Mouse (Mus musculus) testis, postnatal 10 days (tissue): ENCODE results near the gene Gstm2.
"Not testable (repeated sequence)": the region's sequence is repeated elsewhere in the genome, so short reads cannot be mapped to it uniquely, and the experiment has no call there.

Experiments
- DNase-seq: peaks from one replicate; pipeline ENCODE4 v3.0.0; 2021; ENCODE audit warnings: low spot score

The Gstm2 gene

DNA sequence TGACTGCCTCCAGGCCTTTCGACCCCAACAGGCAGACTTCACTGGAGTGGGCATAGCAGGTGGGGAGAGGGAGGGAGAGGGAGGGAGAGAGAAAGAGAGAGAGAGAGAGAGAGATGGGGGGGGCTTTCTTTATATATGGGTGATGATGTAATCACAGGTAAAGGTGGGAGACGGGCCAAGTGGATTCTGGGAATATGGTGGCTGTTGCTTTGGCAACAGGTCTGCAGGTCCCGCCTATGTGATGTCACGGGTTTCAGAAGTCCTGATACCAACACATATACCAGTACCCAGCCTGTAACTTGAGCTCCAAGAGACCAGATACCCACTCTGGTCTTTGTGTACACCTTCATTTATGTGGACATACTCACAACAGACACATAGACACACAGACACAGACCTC is 10.3 kb upstream of the Gstm2 start:
- peak; percentile 40 for DNase-seq

DNA sequence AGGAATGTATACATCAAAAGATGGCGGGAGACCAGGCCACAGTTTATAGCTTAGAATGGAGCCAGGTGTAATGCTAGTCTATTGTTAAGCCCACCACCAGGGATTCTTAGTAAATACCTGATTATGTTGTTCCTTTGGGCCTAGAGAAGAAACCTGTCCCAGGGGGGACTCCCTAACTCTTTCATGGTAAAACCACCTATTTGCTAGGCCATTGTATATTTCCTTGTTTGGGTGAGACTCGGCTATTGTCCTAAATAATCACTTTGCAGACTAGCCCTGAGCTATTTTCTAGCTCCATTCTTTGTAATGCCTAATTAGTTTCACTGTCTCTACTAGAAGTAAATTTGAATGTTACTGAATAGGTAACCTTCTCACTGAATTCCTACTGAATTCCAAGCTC is 9.7 kb upstream of the Gstm2 start:
- DNase-seq = not testable (repeated sequence)

DNA sequence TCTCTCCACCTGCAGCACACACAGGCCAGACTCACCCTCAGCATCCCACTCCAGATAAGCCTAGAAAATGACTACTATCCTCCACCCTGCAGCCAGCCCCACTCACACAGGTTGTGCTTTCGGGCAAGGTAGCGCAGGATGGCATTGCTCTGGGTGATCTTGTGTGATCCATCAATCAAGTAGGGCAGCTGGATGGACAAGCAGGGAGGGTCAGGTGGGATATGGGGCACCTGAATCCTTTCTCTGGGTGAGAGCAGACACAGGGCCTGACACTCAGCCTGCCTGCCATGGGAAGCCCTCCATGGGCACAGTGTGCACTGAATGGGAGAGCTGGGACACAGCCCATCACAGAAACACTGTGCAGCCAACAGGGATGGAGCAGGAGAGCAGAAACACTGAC is 1.1 kb downstream of the Gstm2 start:
- not testable (repeated sequence) for DNase-seq

DNA sequence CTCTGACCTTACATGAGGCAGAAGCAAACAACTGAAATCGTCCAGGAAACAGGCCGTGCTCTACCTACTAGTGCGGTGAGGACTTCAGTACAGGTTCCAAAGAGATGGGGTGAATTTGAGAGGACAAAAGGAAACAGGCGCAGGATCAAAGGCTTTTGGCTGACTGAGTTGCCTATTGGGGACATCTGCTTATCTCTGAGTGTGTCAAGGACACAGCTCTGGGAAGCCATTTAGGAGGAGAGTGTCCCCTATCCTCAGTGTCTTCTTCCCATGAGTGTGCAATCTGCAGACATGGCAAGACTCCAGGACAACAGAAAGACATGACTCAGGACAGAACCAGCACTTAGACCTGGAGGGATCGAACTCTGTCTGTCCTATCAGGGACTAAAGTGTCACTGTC is 1.8 kb downstream of the Gstm2 start:
- peak; percentile 38 for DNase-seq

DNA sequence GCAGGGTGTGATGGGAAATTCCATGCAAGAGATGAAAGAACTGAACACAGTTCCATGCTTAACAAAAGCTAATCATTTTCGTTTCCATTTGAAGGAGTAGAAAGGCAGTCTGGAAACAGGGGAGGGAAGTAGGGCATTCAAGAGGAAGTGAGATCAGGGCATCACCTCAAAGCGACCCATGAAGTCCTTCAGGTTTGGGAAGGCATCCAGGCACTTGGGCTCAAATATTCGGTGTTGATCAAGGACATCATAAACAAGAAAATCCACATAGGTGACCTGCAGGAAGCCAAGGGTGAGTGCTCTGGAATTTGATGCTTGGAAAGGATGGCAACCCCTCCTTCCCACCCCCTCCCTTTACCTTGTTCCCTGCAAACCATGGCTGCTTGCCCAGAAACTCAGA is 2.5 kb downstream of the Gstm2 start:
- DNase-seq = no peak

DNA sequence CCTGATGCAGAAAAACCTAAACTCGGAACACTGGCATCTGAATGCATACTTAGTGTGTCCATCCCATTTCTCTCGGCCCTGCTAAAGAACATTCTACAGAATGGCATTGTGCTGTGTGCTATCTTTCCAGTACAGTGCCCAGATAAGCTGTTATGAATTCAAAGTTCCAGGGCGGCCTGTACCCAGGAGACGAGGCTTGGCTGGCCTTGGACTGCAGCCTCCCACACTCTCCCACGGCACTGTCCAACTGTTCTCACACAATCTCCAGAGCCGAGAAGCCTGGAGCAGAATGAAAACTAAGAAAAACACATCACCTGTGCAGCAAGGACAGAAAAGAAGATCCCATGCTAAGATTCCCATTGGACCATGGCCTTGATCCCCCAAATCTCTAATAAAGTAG is 3.5 kb downstream of the Gstm2 start:
- peak; percentile 82 for DNase-seq

DNA sequence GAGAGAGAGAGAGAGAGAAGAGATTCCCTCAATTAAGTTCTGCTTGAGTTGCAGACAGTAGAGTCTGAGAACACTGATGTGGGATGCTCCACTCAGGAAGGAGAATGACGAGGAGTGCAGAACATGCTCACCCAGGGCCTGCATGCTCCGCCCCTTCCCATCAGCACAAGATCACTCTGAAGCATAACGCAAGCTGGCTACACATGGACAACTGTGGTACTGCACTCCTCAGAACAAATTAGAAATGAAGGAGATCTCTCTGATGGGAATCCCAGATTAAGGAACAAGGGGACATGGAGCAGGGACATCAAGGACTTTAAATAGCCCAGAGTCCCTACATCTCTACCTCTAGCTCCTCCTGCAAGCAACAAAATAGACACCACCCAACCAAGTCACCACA is 5.0 kb downstream of the Gstm2 start:
- DNase-seq = peak; percentile 48

DNA sequence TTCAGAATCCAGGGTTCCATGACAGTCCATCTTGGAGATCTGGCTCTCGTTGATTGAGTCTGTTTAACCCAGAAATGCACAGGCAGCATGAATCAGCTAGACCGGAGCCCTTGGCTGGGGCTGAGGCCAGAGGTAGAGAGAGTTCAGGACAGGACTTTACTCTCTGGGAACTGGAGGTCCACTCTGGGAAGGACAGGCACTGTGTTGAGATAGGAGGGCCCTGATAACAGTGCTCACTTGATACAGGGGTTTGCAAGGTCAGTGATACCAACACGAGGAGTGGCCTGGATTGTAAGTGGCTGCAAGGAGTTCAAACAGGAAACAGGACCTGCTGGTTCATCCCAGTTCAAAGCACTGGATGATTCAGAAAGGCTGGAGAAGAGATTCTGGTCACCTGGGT is 8.6 kb downstream of the Gstm2 start:
- peak; percentile 36 for DNase-seq

DNA sequence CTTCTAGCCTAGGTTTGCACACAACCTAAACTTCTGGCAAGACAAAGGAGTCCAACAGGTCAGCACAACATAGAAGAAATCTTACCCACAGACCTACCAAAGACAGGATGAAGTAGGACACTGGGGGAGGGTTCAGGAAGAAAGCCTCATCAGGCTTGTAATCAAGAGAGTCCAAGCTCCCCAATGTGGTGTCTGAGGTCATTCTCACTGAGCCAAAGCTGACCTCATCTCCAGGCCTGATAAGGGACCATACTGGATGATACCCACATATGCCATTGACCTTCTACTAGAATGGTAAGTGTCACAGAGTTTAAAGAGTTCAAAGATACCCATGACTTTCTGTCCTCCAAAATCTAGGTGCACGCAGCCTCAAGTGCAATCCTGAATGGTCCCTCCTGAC is 12.0 kb downstream of the Gstm2 start:
- DNase-seq = no peak

DNA sequence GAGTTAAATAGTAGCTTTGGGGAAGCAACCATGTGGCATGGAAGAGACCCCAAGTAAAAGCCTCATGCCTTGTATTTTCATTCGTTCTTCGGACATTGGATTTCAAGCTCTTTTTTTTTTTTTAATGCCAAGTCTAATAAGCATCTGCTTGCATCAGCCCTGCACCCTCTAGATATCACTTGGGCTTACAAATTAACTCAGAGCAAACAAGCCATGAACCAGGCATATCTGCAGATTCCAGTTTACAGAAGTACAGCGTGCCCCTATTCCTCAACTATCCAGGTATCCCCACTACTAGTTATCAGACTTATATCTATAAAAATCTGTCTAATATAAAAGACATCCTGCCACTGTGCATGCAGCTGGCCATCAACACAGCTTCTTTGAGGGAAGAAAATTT is 14.2 kb downstream of the Gstm2 start:
- DNase-seq = no peak

DNA sequence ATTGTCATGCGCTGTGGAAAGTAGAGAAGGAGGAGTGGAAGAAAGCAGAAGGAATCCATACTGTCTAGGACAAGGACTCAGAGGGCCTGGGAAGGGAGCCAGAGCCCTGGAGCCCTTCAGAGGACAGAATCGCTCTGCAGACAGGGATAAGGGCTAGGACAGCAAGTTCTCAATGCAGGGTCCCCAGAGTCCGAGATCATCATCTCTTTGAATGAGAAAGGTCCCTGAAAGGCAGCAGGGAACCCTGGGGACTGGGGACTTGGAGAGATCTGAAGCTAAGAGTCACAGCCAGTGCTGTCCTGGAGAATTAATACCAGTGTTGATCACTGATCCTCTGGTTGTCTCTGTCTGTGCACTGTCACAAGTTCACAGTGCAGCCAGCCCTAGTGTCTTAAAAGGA is 15.2 kb downstream of the Gstm2 start:
- DNase-seq = not testable (repeated sequence)

DNA sequence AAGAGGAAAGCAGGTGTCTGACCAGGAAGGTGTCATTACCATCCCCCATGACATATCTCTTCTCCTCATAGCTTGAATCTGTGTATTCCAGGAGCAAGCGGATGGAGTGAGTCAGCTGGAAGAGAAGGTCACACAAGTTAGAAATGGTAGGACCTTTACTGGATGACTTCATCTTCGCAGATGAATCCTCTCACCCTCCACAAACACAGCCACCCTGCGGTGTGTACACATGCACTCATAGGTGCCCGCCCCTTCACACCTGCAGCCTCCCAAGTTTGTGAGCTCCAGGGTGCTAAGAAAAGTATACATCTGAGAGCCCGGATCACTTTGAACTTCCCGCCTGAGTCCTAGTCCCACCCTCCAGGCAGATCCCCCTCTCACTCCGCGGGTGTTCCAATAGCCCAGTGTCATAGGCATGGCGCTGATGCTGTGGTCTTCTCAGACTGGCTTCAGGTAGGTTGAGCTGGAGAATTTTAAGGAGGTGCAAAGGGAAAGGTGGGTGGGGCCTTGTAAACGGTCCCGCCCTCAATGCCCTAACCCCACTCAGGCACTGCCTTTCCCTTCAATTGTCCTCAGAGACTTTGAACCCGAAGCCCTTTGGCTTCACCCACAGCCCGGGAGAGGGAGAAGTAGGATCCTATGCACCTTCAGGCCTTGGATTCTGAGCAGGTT is 17.4 kb downstream of the Gstm2 start, which contains the start of gene Gstm3:
Gene Gstm3, minus strand, starts transcription at position 560 of the 672 bp plus-strand sequence.
- DNase-seq = no peak

DNA sequence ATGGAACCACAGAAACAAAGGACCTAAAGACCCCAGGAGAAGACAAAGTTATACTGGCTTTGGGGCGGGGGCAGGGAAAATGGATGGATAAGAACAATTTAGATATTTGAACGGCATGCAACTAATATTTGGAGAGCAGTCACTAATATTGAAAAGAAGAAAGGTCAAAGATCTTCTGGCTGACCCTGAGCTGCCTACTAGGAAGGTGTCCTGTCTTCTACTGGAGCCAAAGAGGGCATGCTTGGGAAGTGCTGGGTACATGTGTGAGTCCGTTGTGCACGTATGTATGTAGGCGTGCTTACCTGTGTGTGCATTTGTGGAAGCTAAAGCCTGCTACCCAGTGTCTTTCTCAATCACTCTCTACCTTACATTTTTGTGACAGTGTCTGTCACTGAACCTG is 19.6 kb downstream of the Gstm2 start:
- no peak for DNase-seq

DNA sequence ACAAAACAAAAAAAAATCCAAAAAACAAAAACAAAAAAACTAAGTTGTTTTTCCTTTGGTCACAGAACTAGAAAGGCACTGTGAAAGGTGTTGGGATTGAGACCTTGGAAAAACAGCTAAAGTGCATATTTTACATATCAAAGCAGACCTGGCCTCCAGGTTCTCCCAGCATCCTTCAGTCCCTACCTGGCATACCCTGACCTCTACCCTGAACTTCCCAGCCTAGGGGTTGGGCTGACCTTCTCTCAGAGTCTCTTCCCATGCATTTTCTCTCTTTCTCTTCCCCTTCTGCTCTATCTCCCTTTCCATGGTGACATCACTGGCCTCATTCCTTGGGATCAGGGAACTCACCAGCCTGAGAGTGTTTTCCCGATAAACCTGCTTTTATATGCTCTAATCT is 20.7 kb downstream of the Gstm2 start:
- no peak for DNase-seq

DNA sequence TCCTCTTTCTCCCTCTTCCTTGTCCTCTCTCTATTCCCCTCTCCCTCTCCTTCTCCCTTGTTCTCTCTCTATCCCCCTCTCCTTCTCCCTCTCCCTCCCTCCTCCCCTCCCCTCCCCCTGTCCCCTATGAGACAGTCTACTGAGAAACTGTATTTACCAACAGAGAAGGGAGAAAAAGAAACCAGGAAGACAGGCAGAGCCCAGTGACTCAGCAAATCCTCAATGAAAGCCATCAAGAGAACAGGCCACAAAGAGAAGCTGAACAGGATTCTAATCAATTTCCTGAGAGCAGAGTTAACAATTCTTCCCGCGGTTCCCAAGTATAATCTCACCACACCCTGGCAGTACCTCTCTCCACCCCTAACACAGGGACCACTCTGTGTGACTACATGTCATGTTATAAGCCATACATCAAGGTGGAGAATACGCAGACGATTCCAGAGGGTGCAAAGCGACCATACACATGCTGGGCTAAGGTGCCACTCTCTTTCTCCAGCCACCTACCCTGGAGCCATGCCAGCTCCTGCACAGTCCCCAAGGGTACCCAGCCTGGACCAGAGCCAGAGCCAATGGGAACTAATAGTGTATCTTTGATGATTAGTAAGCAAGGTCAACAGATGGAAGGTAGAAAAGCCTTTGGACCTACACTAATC is 21.5 kb downstream of the Gstm2 start:
- DNase-seq = no peak

DNA sequence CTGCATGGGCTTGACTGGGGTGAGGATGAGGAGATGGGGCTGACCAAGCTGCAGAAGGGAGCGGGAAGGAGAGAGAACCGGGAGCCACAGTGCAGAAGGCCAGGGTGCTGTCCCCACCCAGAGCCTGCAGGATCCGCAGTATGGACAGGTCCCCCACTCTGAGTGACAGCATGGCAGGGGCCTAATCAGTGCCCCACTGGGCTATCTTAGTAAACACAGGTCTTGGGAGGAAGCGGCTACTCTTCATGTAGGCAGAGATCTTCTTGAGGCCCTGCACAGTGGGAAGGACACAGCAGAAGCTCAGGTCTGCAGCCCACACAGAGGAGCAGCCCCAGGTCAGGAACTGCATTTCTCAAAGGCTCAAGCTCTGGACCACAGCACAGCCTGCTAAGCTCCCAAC is 22.2 kb downstream of the Gstm2 start:
- DNase-seq = no peak

DNA sequence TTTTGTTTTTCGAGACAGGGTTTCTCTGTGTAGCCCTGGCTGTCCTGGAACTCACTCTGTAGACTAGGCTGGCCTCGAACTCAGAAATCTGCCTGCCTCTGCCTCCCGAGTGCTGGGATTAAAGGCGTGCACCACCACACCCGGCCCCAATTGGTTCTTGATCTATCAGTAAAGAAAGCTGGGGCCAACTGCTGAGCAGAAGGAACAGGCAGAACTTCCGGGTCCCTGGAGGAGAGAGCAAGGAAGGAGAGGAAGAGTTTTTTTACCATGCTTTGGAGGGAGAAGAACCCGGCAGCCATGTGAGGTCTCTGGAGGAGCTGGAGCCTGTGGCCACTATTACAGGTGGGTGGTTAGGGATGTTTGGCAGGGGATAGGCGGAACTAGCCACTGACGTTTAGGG is 31.0 kb downstream of the Gstm2 start:
- DNase-seq = not testable (repeated sequence)

DNA sequence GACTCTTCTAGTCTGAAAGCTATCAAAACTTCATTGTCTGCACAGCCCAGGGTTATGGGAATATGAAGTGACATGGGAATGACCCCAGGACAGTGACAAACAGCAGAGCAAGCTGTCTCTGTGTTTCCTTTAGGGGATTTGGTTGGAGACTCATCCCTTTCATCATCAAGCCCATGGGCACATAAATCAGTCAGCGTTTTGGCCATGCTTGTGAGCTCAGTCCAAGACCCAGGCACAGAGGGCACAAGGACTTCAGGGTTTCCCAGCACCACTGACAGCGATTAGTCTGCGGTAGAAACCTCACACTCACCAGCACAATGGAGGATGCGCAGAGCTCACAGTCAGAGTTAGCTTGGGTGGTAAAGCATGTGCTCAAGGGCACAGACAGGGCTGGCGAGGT is 32.3 kb downstream of the Gstm2 start:
- DNase-seq = no peak

DNA sequence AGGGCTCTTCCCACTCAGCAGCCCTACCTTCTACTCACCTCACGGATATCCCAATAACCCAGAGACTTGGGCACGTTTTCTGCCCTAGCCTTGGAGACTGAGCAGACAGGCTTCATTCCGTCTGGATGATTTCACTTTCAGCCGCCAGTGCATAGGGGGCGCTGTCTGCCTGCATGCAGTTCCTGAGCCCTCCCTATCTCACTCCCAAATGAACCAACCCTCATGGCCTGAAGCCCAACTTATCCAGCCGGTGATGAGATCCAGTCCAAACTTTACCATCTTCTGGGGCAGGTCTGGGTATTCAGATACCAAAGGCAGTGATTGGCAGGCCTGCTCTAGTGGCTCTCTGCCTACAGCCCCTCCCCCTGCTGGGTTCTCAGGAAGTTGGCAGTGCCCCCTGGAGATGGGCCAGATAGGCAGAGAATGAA is 32.9 kb downstream of the Gstm2 start:
- DNase-seq = peak; percentile 92

DNA sequence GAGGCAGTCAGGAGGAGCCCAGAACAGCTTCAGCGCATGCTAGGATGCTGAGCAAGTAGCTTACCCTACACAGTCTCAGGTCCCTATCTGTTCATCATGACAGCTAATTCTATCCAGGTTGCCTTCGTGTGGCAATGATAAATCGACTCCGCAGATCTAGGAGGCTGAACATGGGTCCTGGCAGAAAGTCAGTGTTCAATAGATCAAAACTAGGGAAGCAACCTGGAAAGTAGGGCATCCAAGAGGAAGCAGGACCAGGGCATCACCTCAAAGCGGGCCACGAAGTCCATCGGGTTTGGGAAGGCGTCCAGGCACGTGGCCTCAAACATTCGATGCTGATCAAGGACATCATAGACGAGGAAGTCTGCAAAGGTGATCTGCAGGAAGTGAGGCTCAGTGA is 35.7 kb downstream of the Gstm2 start:
- no peak for DNase-seq

DNA sequence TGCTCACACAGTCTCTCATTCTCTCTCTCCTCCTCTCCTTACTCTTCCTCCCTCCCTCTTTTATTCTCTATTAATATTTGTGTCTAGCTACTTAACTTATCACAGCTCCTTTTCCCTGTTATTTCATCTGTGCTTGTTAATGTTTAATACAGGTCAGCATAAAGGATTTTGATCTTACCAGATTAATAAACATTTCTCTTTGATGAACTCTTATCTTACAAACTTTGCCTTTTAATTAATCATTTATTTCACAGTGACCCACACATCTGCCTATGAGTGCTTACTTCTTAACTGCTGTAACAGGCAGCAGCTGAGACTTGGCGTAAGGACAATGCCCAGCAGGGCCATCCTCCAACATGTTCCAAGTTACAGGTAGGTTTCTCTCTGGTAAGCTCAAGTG is 36.8 kb downstream of the Gstm2 start:
- not testable (repeated sequence) for DNase-seq

DNA sequence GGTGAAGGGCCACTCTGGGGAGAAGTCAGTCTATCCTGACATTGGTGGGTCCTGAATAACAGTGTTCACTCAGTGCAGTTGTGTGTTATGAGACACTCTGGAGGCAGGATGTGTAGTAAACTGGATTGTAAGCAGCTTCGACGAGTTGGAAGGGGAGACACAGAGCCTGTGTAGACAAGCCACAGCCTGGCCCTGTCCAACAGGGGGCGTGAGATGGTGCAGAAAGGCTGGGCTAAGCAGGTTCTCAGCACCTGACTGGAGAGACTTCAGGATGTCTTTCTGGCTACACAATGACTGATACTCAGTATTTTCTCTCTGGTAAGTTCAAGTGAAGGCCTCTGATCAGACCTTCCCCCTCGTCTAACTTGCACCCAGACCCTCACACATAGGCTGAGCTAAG is 40.5 kb downstream of the Gstm2 start:
- no peak for DNase-seq

DNA sequence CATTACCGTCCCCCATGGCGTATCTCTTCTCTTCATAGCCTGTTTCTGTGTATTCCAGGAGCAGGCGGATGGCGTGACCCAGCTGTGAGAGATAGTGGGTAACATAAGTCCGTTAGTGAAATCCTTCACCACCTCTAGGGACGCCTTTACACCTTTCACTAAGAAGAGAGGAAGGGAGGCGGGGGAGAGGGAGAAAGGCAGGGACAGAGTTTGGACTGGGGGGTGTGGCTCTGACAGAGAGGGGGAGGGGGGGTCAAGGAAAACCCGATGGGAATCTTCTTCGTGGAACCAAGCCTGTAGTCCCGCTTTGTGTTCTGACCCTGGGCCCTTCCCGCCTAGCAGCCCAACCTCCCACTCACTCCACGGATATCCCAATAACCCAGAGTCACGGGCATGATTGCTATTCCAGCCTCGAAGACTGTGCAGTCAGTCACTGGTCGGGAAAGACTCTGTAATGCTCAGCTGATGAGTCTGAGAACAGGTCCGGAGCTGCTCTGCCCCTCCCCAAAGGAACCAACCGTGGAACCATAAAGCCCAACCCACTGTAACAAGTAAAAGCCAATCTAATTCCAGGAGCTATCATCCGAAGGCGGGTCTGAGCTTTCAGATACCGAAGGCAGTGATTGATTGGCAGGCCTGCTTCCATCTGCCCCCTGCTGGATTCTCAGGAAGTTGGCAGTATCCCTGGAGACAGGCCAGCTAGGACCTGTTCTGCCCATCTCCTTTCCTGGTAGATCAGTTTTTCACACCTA is 42.8 kb downstream of the Gstm2 start, which contains the start of gene Gstm6:
Gene Gstm6, minus strand, starts transcription at position 511 of the 752 bp plus-strand sequence.
- DNase-seq = no peak
